Mouse (Mus musculus) neural tube, embryonic 14.5 days (tissue): Measurements from ENCODE around the gene Fh1. TPM values are rescaled to one million over a fixed set of nuclear protein-coding genes. Genes with fewer than 3 reads are reported as not detected.

Experiments used
- ATAC-seq: fragments of 200-750 bp; cut with Nextera tagmentation; 2 replicates; pipeline ENCODE4 v1.8.0; 2017; ENCODE audit warnings: low read depth, mild to moderate bottlenecking, moderate TSS enrichment, moderate library complexity
- H3K27ac ChIP-seq: fragments of 300-500 bp; sonication (generic); 2 replicates; pipeline ENCODE4 v1.5.1; 2014; ENCODE audit warnings: low read depth, mild to moderate bottlenecking, control low read depth, low read length, moderate library complexity, mixed read lengths
- H3K27me3 ChIP-seq: fragments of 300-500 bp; sonication (generic); 2 replicates; pipeline ENCODE4 v1.6.1; 2014; ENCODE audit warnings: low read length; ENCODE audit not compliant: control insufficient read depth, insufficient read depth
- H3K36me3 ChIP-seq: fragments of 300-500 bp; sonication (generic); 2 replicates; pipeline ENCODE4 v1.6.1; 2014; ENCODE audit warnings: low read length, mixed read lengths; ENCODE audit not compliant: control insufficient read depth, insufficient read depth
- H3K4me1 ChIP-seq: fragments of 300-500 bp; sonication (generic); 2 replicates; pipeline ENCODE4 v1.6.1; 2014; ENCODE audit warnings: low read length; ENCODE audit not compliant: control insufficient read depth, insufficient read depth
- H3K4me2 ChIP-seq: fragments of 300-500 bp; sonication (generic); 2 replicates; pipeline ENCODE4 v1.6.1; 2014; ENCODE audit warnings: mild to moderate bottlenecking, low read depth, low read length, control low read depth
- H3K4me3 ChIP-seq: fragments of 300-500 bp; sonication (generic); 2 replicates; pipeline ENCODE4 v1.5.1; 2014; ENCODE audit warnings: low read depth, low read length, control low read depth, mixed read lengths
- H3K9ac ChIP-seq: fragments of 300-500 bp; sonication (generic); replicated peaks from 2 replicates; pipeline ENCODE4 v1.6.1; 2014; ENCODE audit warnings: low read depth, mild to moderate bottlenecking, control low read depth, low read length, mixed read lengths
- H3K9me3 ChIP-seq: fragments of 300-500 bp; sonication (generic); 2 replicates; pipeline ENCODE4 v1.6.1; 2016; ENCODE audit warnings: low read length; ENCODE audit not compliant: control insufficient read depth
- WGBS: fragments of 180-500 bp; shearing (Covaris S2); extraction: QIAGEN DNeasy Blood & Tissue Kit; methylation state at CpG from one replicate; pipeline ENCODE4 v1.1.7; 2014; 5-methylcytosine and 5-hydroxymethylcytosine counted together
- polyA plus RNA-seq: library from polyadenylated mRNA; unstranded; fragments of >200 nt; fragmentation: Nextera tagmentation; extraction: Ambion mirVana; gene quantifications from 2 replicates; pipeline ENCODE4 v1.2.1, GENCODE M21; 2014

Gene Fh1
- polyA plus RNA-seq, 1 experiment from 2014 or later, result 117 TPM

DNA sequence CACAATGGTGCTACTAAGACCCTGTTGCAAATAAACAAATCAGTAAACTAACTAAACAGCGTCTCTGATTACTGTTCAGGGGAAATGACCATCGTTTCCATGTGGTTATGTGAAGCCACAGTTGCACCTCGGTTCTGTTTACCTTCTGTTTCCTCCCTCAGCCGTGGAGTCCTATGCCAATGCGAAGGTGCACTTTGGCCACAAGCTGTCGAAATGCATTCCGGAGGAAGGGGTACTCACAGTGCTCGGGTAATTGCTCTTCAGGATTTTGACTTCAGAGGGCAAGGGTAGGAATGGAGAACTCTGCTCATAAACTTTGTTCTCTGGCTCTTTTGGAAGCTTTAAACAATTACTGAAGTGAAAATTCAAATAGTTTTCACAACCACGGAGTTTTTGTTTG lies 21.5 kb upstream of the Fh1 start:
- Histone ChIP-seq H3K9me3 (no peaks in the 10 kb centered on the region), H3K9ac (no peak overlapping the region), H3K4me1 (no peaks in the 10 kb centered on the region), H3K27me3 (no peaks in the 10 kb centered on the region), H3K27ac (no peak overlapping the region), H3K4me3 (no peak overlapping the region), H3K4me2 (no peak overlapping the region), H3K36me3 (no peaks in the 10 kb centered on the region)
- no peak for ATAC-seq
- WGBS, result 82% methylated on average over 9 of the region's 9 CpGs

DNA sequence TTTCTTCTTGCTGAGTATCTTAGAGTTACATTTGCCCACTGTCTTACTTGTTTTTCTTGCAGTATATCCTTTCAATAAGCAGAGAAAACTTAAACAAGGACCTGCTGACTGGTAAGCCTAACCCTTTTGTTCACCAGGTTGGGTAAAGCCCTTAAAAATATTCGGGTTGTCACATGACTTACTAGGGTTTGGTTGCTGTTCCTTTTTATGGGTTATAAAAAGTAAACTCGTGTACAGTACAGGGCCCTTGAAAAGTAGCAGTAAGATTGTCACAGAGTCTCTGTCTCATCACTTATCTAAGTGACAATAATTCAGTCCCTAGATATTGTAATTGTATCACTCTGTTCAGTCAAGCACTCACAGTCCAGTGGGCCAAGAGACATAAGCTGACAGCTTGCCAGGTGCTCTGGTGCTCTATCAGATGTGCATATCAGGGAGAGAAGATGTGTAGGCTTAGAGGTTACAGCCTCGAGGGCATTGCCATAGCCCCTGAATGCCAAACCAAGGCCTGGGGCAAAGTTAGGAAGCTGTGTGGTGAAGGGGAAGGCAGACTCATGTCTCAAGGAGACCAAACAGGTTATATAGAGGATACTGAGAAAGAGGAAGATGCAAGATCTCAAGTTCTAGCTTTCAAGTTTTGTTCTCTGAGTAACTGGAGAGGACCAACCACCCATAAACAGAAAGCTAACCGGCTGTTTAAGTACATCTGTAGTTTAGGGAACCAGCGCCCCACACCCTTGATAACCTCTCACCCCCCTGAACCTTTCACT lies 18.2 kb upstream of the Fh1 start:
- no peak overlapping the region for H3K27ac ChIP-seq
- no peaks in the 10 kb centered on the region for H3K36me3 ChIP-seq
- H3K27me3 ChIP-seq, result no peaks in the 10 kb centered on the region
- no peak overlapping the region for H3K4me2 ChIP-seq
- H3K9ac ChIP-seq, result no peak overlapping the region
- H3K4me3 ChIP-seq, result no peak overlapping the region
- 81% methylated on average over 5 of the region's 5 CpGs for WGBS
- H3K9me3 ChIP-seq, result no peaks in the 10 kb centered on the region
- ATAC-seq, result no peak
- no peaks in the 10 kb centered on the region for H3K4me1 ChIP-seq

DNA sequence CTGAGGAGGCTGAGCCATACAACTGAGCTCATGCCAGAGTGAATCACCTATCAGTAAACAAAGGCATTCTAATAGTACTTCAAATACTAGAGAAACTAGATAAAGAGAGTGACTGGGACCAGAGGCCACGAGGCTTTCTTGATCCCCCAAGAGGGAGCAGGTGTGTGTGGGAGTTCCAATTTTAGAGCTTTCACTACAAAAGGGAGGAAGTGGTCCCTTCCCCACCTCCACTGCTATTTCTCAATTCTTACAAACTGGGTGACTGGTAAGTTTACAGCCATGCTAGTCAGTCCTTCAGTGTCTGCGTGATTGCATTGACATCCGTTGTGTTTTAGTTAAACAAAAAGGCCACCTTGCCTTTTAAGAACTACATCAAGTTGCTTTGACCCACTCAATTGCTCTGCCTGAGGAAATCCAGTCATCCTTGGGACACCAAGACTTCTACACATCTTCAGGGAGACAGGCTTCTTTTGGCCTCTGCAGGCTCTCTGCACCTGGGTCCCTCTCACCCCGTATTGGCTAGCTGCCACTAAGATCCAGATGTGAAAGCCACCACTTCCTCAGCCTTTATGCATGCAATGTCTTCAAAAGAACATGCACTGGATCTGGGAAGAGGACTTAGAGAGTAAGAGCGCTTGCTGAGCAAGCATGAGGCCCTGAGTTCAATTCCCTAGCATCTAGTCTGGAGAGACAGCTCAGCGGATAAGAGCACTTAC lies 15.2 kb upstream of the Fh1 start:
- no peak overlapping the region for H3K9ac ChIP-seq
- H3K36me3 ChIP-seq, result no peaks in the 10 kb centered on the region
- no peak overlapping the region for H3K27ac ChIP-seq
- H3K27me3 ChIP-seq, result no peaks in the 10 kb centered on the region
- no peaks in the 10 kb centered on the region for H3K4me1 ChIP-seq
- H3K4me2 ChIP-seq, result no peak overlapping the region
- H3K4me3 ChIP-seq, result no peak overlapping the region
- 83% methylated on average over 6 of the region's 6 CpGs for WGBS
- no peak for ATAC-seq
- H3K9me3 ChIP-seq, result no peaks in the 10 kb centered on the region

DNA sequence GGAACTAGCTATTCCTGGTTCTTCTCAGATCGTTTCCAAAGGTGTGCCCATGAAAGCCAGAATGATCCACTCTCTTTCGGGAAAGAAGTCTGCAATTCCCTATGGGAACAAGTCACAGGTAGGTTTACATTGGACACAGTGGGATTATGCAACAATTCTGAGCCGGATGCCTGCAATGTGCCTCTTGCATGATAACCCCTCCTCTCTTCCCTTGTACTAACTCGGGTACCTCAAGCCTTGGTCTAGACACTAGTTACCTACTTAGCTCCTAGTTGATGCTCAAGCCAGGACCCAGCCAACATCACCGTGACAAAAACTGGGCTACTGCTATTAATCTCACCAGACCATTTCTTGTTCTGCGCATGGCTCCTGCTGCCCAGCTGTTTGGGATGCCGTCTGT lies 13.6 kb upstream of the Fh1 start:
- Histone ChIP-seq H3K9me3 (no peaks in the 10 kb centered on the region), H3K4me1 (no peaks in the 10 kb centered on the region), H3K9ac (no peak overlapping the region), H3K27ac (no peak overlapping the region), H3K4me2 (no peak overlapping the region), H3K27me3 (no peaks in the 10 kb centered on the region), H3K36me3 (no peaks in the 10 kb centered on the region), H3K4me3 (no peak overlapping the region)
- no peak for ATAC-seq
- WGBS, result 84% methylated on average over 7 of the region's 7 CpGs

DNA sequence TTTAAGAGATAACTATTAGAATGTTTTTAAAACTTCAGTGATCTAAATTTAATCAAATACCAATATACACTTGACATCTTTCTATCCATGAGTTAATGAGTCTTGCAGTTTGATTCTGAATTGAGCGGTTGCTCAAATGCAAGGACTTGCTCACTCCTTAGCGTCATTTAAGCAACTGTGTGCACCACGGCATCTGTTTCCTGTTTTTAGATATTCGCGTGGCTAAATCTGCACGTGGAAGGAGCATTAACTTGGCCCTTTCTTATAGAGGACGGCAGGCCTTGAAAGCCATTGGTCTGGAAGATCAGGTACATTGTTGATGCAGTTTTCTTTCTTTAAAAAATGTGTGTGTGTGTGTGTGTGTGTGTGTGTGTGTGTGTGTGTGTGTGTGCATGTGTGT lies 12.2 kb upstream of the Fh1 start:
- WGBS, result 84% methylated on average over 7 of the region's 7 CpGs
- no peaks in the 10 kb centered on the region for H3K27me3 ChIP-seq
- no peak overlapping the region for H3K4me3 ChIP-seq
- no peak overlapping the region for H3K27ac ChIP-seq
- no peak overlapping the region for H3K9ac ChIP-seq
- no peaks in the 10 kb centered on the region for H3K4me1 ChIP-seq
- H3K9me3 ChIP-seq, result no peaks in the 10 kb centered on the region
- no peak for ATAC-seq
- no peak overlapping the region for H3K4me2 ChIP-seq
- no peaks in the 10 kb centered on the region for H3K36me3 ChIP-seq

DNA sequence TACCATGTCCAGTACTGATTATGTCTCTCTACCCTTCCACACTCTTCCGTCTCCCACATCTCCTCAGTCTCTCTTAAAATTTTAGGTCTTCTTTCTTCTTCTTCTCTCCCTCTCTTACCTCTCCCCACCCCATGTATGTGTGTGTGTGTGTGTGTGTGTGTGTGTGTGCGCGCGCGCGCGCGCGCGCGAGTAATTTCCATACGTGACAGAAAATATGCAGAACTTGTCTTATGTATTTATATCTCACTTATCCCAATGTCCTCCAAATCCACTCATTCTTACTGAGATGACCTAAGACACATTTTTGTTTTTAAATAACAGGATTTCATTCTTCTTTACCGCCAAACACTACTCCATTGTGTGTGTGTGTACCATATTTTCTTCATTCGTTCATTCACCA lies 7.0 kb upstream of the Fh1 start:
- Histone ChIP-seq H3K9ac (no peak overlapping the region), H3K36me3 (no peaks in the 10 kb centered on the region), H3K4me3 (no peak overlapping the region), H3K27me3 (no peaks in the 10 kb centered on the region), H3K4me1 (no peaks in the 10 kb centered on the region), H3K9me3 (no peaks in the 10 kb centered on the region), H3K4me2 (no peak overlapping the region), H3K27ac (no peak overlapping the region)
- no peak for ATAC-seq
- 98% methylated on average over 14 of the region's 14 CpGs for WGBS

DNA sequence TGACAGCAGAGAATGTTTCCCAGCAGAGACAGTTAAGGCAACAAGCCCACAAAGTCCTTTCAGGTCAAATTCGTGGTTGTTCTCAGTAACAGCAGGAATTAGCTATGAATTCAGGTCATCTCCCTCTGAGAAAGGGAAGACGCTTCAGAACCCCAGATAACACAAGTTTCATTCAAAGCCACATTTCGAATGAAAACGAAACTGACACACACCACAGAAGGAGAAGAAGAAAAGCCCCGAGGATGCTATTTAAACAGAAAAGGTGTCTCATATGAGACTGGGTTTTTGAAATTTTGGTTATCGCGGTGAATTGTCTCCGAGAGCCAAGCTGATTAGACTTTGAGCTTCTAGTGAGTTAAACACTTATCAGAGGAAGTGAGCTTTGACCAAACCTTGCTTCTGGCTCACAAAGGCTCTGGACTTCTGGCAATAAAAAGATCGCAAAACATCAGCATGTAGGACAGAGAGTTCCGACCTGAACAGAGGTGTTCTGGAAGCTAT lies 6.3 kb upstream of the Fh1 start:
- H3K27me3 ChIP-seq, result no peaks in the 10 kb centered on the region
- no peak overlapping the region for H3K4me3 ChIP-seq
- no peak for ATAC-seq
- no peak overlapping the region for H3K27ac ChIP-seq
- H3K36me3 ChIP-seq, result no peaks in the 10 kb centered on the region
- H3K4me2 ChIP-seq, result no peak overlapping the region
- H3K9ac ChIP-seq, result no peak overlapping the region
- H3K9me3 ChIP-seq, result no peaks in the 10 kb centered on the region
- WGBS, result 81% methylated on average over 10 of the region's 10 CpGs
- H3K4me1 ChIP-seq, result no peaks in the 10 kb centered on the region

DNA sequence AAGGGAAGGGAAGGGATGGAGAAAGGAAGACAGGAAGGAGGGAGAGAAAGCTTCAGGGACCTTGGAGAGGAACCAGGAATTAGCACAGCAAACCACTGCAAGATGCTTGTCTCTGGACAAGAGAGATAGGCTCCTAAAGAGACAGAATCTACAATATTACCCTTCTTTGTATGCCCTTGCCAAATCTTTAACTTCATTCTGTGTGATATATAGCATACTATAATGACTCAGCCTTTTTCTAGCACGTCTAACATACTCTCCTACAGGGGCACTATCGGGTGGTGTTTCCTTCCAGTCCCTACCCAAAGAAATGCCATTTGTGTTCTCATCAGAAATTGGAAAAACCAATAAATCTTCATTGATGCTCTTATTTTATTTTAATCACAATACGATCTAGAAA lies 5.6 kb upstream of the Fh1 start:
- Histone ChIP-seq H3K27ac (no peak overlapping the region), H3K27me3 (no peaks in the 10 kb centered on the region), H3K36me3 (no peaks in the 10 kb centered on the region), H3K9me3 (no peaks in the 10 kb centered on the region), H3K9ac (no peak overlapping the region), H3K4me2 (no peak overlapping the region), H3K4me1 (no peaks in the 10 kb centered on the region), H3K4me3 (no peak overlapping the region)
- 89% methylated on average over 3 of the region's 3 CpGs for WGBS
- ATAC-seq, result no peak

DNA sequence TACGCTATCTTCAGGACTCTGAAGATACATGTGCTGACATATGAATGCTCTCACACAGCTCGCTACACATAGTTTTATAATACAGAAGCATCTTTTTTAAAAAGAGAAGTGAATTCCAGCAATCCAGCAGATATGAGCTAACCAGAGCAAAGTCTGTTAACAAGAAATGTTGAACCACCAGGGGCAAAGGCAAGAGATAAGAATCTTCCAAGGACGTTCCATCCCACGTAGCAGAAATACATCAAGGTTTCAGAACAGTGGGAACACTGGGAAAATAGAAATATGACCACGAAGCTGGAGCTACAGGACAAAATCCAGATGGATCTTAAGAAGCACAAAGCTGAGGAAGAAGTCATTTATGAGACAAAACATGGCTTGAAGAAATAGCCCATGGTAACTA lies 4.9 kb upstream of the Fh1 start:
- Histone ChIP-seq H3K27ac (no peak overlapping the region), H3K9ac (no peak overlapping the region), H3K27me3 (no peaks in the 10 kb centered on the region), H3K4me1 (no peaks in the 10 kb centered on the region), H3K36me3 (no peaks in the 10 kb centered on the region), H3K4me2 (no peak overlapping the region), H3K9me3 (no peaks in the 10 kb centered on the region), H3K4me3 (no peak overlapping the region)
- ATAC-seq, result no peak
- 89% methylated on average over 5 of the region's 5 CpGs for WGBS
